Mouse (Mus musculus) kidney, adult 2 months (tissue): ENCODE results near the gene Ep400.

Experiments used
- CTCF ChIP-seq: fragments of 200-500 bp; conservative IDR thresholded peaks from 2 replicates; pipeline ENCODE4 v1.5.1; 2011; ENCODE audit warnings: low read depth, mild to moderate bottlenecking, control low read depth, low read length, moderate library complexity, mixed read lengths; ENCODE audit not compliant: insufficient read depth, insufficient read length
- POLR2A ChIP-seq: fragments of 200-500 bp; IDR thresholded peaks from one replicate; pipeline ENCODE4 v1.6.1; 2011; ENCODE audit warnings: low read depth, low read length, control low read depth

DNA sequence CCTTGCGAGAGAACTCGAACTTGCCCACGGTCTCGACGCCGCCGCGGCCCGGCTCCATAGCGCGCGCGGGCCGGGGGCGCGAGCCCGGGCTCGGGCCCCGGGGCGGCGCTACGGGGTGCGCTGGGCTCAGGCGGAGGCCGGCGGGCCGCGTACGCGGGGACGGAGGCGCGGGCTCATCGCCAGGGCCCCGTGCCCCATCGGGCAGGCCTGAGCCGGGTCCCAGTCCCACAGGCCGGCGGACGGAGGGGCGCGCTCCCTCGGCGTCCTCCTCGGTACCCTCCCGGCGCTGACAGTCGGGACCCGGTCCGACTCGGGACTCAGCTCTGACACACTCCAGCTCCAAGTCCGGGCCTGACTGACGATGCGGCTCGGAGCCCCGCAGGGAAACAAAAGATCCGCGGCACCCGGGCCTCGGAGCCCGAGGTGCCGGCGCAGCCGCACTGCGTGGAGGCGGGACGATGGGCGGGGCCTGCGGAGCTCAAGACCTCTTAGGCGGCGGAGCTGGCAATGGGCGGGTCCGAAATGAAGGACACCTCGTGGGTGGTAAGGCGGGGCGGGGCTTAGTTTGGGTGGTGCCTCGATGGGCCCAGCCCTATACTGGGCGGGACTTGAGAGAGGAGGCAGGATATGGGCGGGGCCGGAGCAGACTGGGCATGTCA lies 39.3 kb upstream of the Ep400 start, which contains the start of gene Ulk1:
- TF ChIP-seq POLR2A (peak; percentile 62), CTCF (no peak)
